Mouse (Mus musculus): ENCODE measurements around the gene Kcnj6.

GRCm38 (mm10) chr16:94845996-94846395, 151.5 kb downstream of the Kcnj6 start:
- TF ChIP-seq CHD2 (IDR thresholded peaks at IDR 0.05; ENCODE audit: low read depth, low read length) = no peak
- TF ChIP-seq MAFK (IDR thresholded peaks at IDR 0.05; ENCODE audit: insufficient read depth, low read depth, low read length) = no peak
- TF ChIP-seq ZNF384 (IDR thresholded peaks at IDR 0.05; ENCODE audit: low read depth, low read length) = no peak
- no peak for TF ChIP-seq ZC3H11A (IDR thresholded peaks at IDR 0.05; ENCODE audit: borderline replicate concordance, low read depth, low read length)

Data from ES-E14 (cell line).